Mouse (Mus musculus) G1E (cell line): ENCODE measurements around the gene Pkd1l1. TPM values are rescaled to one million over a fixed set of nuclear protein-coding genes. Genes with fewer than 3 reads are reported as not detected.

ENCODE experiments used
- ATAC-seq: 2 replicates; pipeline ENCODE4 v1.8.0; 2016; ENCODE audit warnings: mild to moderate bottlenecking; ENCODE audit not compliant: insufficient number of reproducible peaks, poor library complexity, low FRiP score, severe bottlenecking; ENCODE audit errors: extremely low read depth
- DNase-seq: peaks from one replicate; pipeline ENCODE4 v3.0.0; 2012; ENCODE audit warnings: low spot score
- H3K27me3 ChIP-seq: 2 replicates; pipeline ENCODE4 v1.6.1; 2012; ENCODE audit warnings: mild to moderate bottlenecking, low read length, inconsistent platforms; ENCODE audit not compliant: insufficient read depth
- H3K36me3 ChIP-seq: replicated peaks from 2 replicates; pipeline ENCODE3; 2012; ENCODE audit warnings: mild to moderate bottlenecking, inconsistent platforms
- H3K4me1 ChIP-seq: 2 replicates; pipeline ENCODE4 v1.6.1; 2012; ENCODE audit warnings: low read depth, low read length, inconsistent platforms, mixed read lengths; ENCODE audit not compliant: insufficient read depth
- H3K4me3 ChIP-seq: 2 replicates; pipeline ENCODE4 v1.5.1; 2012; ENCODE audit warnings: low read depth, mild to moderate bottlenecking, inconsistent platforms, low read length, moderate library complexity, mixed read lengths
- H3K9me3 ChIP-seq: replicated peaks from 2 replicates; pipeline ENCODE4 v1.6.1; 2012; ENCODE audit warnings: inconsistent platforms
- CTCF ChIP-seq: IDR thresholded peaks from 2 replicates; pipeline ENCODE4 v1.5.1; 2012; ENCODE audit warnings: low read depth, low read length, inconsistent platforms, mixed read lengths
- GATA1 ChIP-seq: IDR thresholded peaks from 2 replicates; pipeline ENCODE4 v1.6.1; 2012; ENCODE audit warnings: borderline replicate concordance, low read length, inconsistent platforms, mixed read lengths
- GATA2 ChIP-seq: IDR thresholded peaks from 2 replicates; pipeline ENCODE4 v1.6.1; 2012; ENCODE audit warnings: low read depth, low read length, inconsistent platforms, borderline replicate concordance
- POLR2AphosphoS5 ChIP-seq: IDR thresholded peaks from 2 replicates; pipeline ENCODE4 v1.6.1; 2012; ENCODE audit warnings: low read depth, low read length, inconsistent platforms; ENCODE audit not compliant: insufficient replicate concordance
- TAL1 ChIP-seq: conservative IDR thresholded peaks from 2 replicates; pipeline ENCODE4 v1.6.1; 2012; ENCODE audit warnings: low read depth, low read length, inconsistent platforms, mixed read lengths
- polyA plus RNA-seq: library from polyadenylated mRNA; stranded (reverse); fragments of >175 nt; gene quantifications from 2 replicates; pipeline ENCODE4 v1.2.3, GENCODE M21; 2012
- total RNA-seq, 2 experiments: library from RNA; stranded (forward) in 1 of 2; stranded (reverse) in 1 of 2; fragments of 200-1000 nt in 1 of 2; fragments of >200 nt in 1 of 2; fragmentation: Nextera tagmentation in 1 of 2; gene quantifications; 2 replicates each; pipeline ENCODE4 v1.2.3; 2014 to 2017

Pkd1l1 gene
- total and polyA plus RNA-seq, 3 experiments = 0.16 TPM; not detected in 2

GRCm38 (mm10) chr11:8861978-8862377 lies 111.1 kb downstream of the Pkd1l1 start:
- no peak for TF ChIP-seq GATA1
- TF ChIP-seq CTCF = no peak
- TF ChIP-seq TAL1 = no peak
- no peak for TF ChIP-seq GATA2
- no peak for TF ChIP-seq POLR2AphosphoS5
- no peak for DNase-seq
- no peaks in the 10 kb centered on the region for H3K36me3 ChIP-seq
- peaks cover 2% of the 10 kb centered on the region for H3K27me3 ChIP-seq
- H3K4me1 ChIP-seq = no peaks in the 10 kb centered on the region
- ATAC-seq = no peak
- no peak overlapping the region for H3K4me3 ChIP-seq
- H3K9me3 ChIP-seq = no peaks in the 10 kb centered on the region

GRCm38 (mm10) chr11:8860878-8861277 lies 112.2 kb downstream of the Pkd1l1 start:
- TF ChIP-seq CTCF (no peak), GATA1 (no peak), POLR2AphosphoS5 (no peak)
- Histone ChIP-seq H3K4me3 (no peak overlapping the region), H3K27me3 (peaks cover 2% of the 10 kb centered on the region), H3K36me3 (no peaks in the 10 kb centered on the region), H3K9me3 (no peaks in the 10 kb centered on the region), H3K4me1 (no peaks in the 10 kb centered on the region)
- ATAC-seq (no peak), DNase-seq (no peak)

- H3K27me3 ChIP-seq = peaks cover 6% of the 10 kb centered on the region
- no peaks in the 10 kb centered on the region for H3K4me1 ChIP-seq
- TF ChIP-seq POLR2AphosphoS5 = no peak
- no peak for TF ChIP-seq GATA1
- no peak for TF ChIP-seq CTCF
- TF ChIP-seq TAL1 = no peak
- TF ChIP-seq GATA2 = no peak
- no peak for ATAC-seq
- no peaks in the 10 kb centered on the region for H3K9me3 ChIP-seq
- DNase-seq = no peak
- no peak overlapping the region for H3K4me3 ChIP-seq
- H3K36me3 ChIP-seq = no peaks in the 10 kb centered on the region
Observed at GRCm38 (mm10) chr11:8859868-8860267, 113.2 kb downstream of the Pkd1l1 start.

GRCm38 (mm10) chr11:8859041-8859440 lies 114.0 kb downstream of the Pkd1l1 start:
- Histone ChIP-seq H3K36me3 (no peaks in the 10 kb centered on the region), H3K9me3 (no peaks in the 10 kb centered on the region), H3K4me3 (no peak overlapping the region), H3K4me1 (no peaks in the 10 kb centered on the region), H3K27me3 (peaks cover 9% of the 10 kb centered on the region)
- ATAC-seq (no peak), DNase-seq (no peak)
- TF ChIP-seq GATA1 = no peak
- no peak for TF ChIP-seq TAL1
- no peak for TF ChIP-seq CTCF
- TF ChIP-seq POLR2AphosphoS5 = no peak
- no peak for TF ChIP-seq GATA2

- Histone ChIP-seq H3K27me3 (peaks cover 7% of the 10 kb centered on the region; the same call in 1 of the 2 replicates), H3K4me3 (no peak overlapping the region), H3K36me3 (no peaks in the 10 kb centered on the region), H3K4me1 (no peaks in the 10 kb centered on the region), H3K9me3 (no peaks in the 10 kb centered on the region)
- ATAC-seq (no peak), DNase-seq (no peak)
- TF ChIP-seq POLR2AphosphoS5 (no peak), GATA2 (no peak), GATA1 (no peak)
Observed at GRCm38 (mm10) chr11:8856125-8856524, 116.9 kb downstream of the Pkd1l1 start.

- Histone ChIP-seq H3K4me1 (no peaks in the 10 kb centered on the region), H3K4me3 (no peak overlapping the region), H3K27me3 (no peaks in the 10 kb centered on the region), H3K36me3 (no peaks in the 10 kb centered on the region), H3K9me3 (no peaks in the 10 kb centered on the region)
- TF ChIP-seq GATA2 = no peak
- TF ChIP-seq TAL1 = no peak
- no peak for TF ChIP-seq POLR2AphosphoS5
- TF ChIP-seq CTCF = no peak
- TF ChIP-seq GATA1 = no peak
- ATAC-seq (no peak), DNase-seq (no peak)
Observed at GRCm38 (mm10) chr11:8848049-8848448, 125.0 kb downstream of the Pkd1l1 start.

- ATAC-seq (no peak), DNase-seq (no peak)
- no peaks in the 10 kb centered on the region for H3K4me1 ChIP-seq
- H3K27me3 ChIP-seq = no peaks in the 10 kb centered on the region
- H3K36me3 ChIP-seq = no peaks in the 10 kb centered on the region
- TF ChIP-seq TAL1 = no peak
- TF ChIP-seq POLR2AphosphoS5 = no peak
- TF ChIP-seq GATA2 = no peak
- no peak for TF ChIP-seq CTCF
- no peak for TF ChIP-seq GATA1
- no peak overlapping the region for H3K4me3 ChIP-seq
- no peaks in the 10 kb centered on the region for H3K9me3 ChIP-seq
Observed at GRCm38 (mm10) chr11:8847627-8848026, 125.4 kb downstream of the Pkd1l1 start.
